Mouse (Mus musculus) forebrain, embryonic 10.5 days (tissue): ENCODE results near the gene Gsta2. TPM values are rescaled to one million over a fixed set of nuclear protein-coding genes. Genes with fewer than 3 reads are reported as not detected.
"Not testable (repeated sequence)": the region's sequence is repeated elsewhere in the genome, so short reads cannot be mapped to it uniquely, and the experiment has no call there.

Source experiments
- DNase-seq: peaks from one replicate; pipeline ENCODE4 v3.0.0-alpha.2; 2017; ENCODE audit warnings: low spot score; ENCODE audit errors: extremely low spot score
- H3K27ac ChIP-seq: fragments of 300-500 bp; sonication (generic); 2 replicates; pipeline ENCODE4 v1.5.1; 2016; ENCODE audit warnings: mild to moderate bottlenecking
- H3K27me3 ChIP-seq: fragments of 300-500 bp; sonication (generic); 2 replicates; pipeline ENCODE4 v1.6.1; 2016; ENCODE audit warnings: mild to moderate bottlenecking; ENCODE audit not compliant: poor library complexity, severe bottlenecking
- H3K36me3 ChIP-seq: fragments of 300-500 bp; sonication (generic); replicated peaks from 2 replicates; pipeline ENCODE4 v1.6.1; 2016; ENCODE audit warnings: mild to moderate bottlenecking, moderate library complexity
- H3K4me1 ChIP-seq: fragments of 300-500 bp; sonication (generic); 2 replicates; pipeline ENCODE4 v1.6.1; 2016
- H3K4me3 ChIP-seq: fragments of 300-500 bp; sonication (generic); 2 replicates; pipeline ENCODE4 v1.5.1; 2016; ENCODE audit warnings: mild to moderate bottlenecking, moderate library complexity
- H3K9me3 ChIP-seq: fragments of 300-500 bp; sonication (generic); 2 replicates; pipeline ENCODE4 v1.6.1; 2016; ENCODE audit warnings: mild to moderate bottlenecking, moderate library complexity
- WGBS: fragments of 180-500 bp; shearing (Covaris S2); methylation state at CpG from one replicate; pipeline ENCODE4 v1.1.7; 2016; 5-methylcytosine and 5-hydroxymethylcytosine counted together
- polyA plus RNA-seq: library from polyadenylated mRNA; unstranded; fragments of >200 nt; fragmentation: Nextera tagmentation; extraction: Ambion mirVana; gene quantifications from 2 replicates; pipeline ENCODE4 v1.2.1, GENCODE M21; 2016

The Gsta2 gene
- polyA plus RNA-seq, 1 experiment from 2014 or later: not detected

DNA sequence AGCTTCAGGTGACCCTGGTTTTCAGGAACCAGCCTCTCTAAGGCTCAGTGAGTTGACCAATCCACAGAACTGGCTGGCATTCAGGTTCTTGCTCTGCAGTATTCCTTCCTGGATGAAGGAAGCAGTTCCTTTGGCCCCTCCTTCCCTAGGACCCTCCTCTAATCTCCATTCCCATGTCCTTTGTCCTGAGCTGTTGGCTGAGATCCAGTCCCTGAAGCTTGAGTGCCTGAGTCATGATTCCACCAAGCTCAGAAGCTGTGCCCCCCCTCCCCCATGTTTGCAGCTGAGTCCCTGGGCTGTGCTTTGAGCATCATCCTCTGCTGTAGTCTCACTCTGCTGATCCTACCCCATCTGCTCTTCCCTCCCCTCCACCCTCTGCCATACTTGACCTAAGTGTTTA lies 18.5 kb downstream of the Gsta2 start:
- H3K27ac ChIP-seq, H3K4me3 ChIP-seq, H3K4me1 ChIP-seq, H3K27me3 ChIP-seq, H3K36me3 ChIP-seq, H3K9me3 ChIP-seq, DNase-seq: not testable (repeated sequence)

DNA sequence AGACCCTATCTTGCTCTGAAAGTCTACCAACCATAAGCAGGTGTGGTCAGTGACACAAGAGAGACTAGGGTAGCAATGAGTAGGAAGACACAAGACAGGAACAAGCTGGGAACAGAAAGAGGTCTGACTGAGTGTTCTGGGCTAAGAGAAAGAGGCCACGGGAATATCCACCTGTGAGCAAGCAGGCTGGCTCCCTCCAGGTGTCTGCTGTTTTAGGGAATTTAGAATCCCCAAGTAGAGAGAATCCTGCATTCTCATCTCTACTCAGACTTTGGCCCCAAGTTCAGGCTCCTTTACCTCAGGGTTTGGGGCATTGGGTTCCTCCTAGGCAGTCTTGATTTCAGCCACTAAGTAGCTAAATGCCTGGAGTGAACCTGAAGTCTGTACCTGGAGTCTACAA lies 28.3 kb downstream of the Gsta2 start, which contains the start of gene Omt2b:
Omt2b (plus strand) TSS at position 301 of the 400 bp plus-strand sequence.
- H3K36me3 ChIP-seq, H3K27me3 ChIP-seq, H3K4me3 ChIP-seq, DNase-seq, H3K27ac ChIP-seq, H3K9me3 ChIP-seq, H3K4me1 ChIP-seq: not testable (repeated sequence)
- WGBS: 71% methylated on average over 1 of the region's 1 CpGs

GRCm38 (mm10) chr9:78319499-78319898 lies 36.1 kb downstream of the Gsta2 start:
- WGBS: 35% methylated on average over 1 of the region's 1 CpGs
- H3K4me3 ChIP-seq: no peak overlapping the region
- no peak for DNase-seq

DNA sequence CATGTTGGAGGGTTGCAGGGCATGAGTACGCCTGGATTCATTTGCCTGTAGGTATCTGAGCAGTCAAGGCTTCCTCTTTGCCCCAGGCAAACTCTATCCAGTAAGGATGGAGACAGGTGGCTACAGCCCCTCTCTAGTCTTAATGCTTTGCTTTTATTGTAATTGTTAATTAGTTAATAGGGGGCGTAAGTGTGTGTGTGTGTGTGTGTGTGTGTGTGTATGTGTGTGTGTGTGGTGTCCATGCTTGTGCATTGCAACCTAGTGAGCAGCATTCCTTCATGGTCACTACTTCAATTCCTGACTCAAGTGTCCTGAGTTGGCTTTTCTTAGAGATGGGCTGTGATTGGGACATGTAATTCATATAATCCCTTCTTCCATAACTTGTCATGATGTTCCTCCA lies 40.9 kb downstream of the Gsta2 start, which contains the start of gene Omt2a:
Omt2a (minus strand) TSS at position 101 of the 400 bp plus-strand sequence.
- Histone ChIP-seq H3K9me3 (no peaks in the 10 kb centered on the region), H3K27me3 (no peaks in the 10 kb centered on the region), H3K4me1 (no peaks in the 10 kb centered on the region), H3K27ac (no peak within 1 kb of the TSS), H3K4me3 (no peak within 1 kb of the TSS), H3K36me3 (no peaks in the 10 kb centered on the region)
- DNase-seq: no peak
- 86% methylated on average over 2 of the region's 2 CpGs for WGBS

More at GRCm38 (mm10) chr9:78319499-78319898, 36.1 kb downstream of the Gsta2 start:
- no peaks in the 10 kb centered on the region for H3K36me3 ChIP-seq
- H3K9me3 ChIP-seq: no peaks in the 10 kb centered on the region
- H3K27ac ChIP-seq: no peak overlapping the region
- H3K4me1 ChIP-seq: no peaks in the 10 kb centered on the region
- H3K27me3 ChIP-seq: no peaks in the 10 kb centered on the region

- not testable (repeated sequence) for H3K4me3 ChIP-seq
- WGBS: 88% methylated on average over 3 of the region's 3 CpGs
These were observed 47.5 kb downstream of the Gsta2 start for GRCm38 (mm10) chr9:78308122-78308521.

DNA sequence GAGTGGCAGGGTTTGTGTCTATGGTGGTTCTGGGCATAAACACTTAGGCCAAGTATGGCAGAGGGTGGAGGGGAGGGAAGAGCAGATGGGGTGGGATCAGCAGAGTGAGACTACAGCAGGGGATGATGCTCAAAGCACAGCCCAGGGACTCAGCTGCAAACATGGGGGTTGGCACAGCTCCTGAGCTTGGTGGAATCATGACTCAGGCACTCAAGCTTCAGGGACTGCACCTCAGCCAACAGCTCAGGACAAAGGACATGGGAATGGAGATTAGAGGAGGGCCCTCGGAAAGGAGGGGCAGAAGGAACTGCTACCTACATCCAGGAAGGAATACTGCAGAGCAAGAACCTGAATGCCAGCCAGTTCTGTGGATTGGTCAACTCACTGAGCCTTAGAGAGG lies 56.4 kb downstream of the Gsta2 start:
- H3K27ac ChIP-seq, H3K4me1 ChIP-seq, H3K9me3 ChIP-seq, H3K36me3 ChIP-seq, DNase-seq, H3K27me3 ChIP-seq, H3K4me3 ChIP-seq: not testable (repeated sequence)
- WGBS: 78% methylated on average over 1 of the region's 1 CpGs

More at GRCm38 (mm10) chr9:78308122-78308521, 47.5 kb downstream of the Gsta2 start:
- H3K27ac ChIP-seq, DNase-seq, H3K4me1 ChIP-seq, H3K36me3 ChIP-seq, H3K9me3 ChIP-seq, H3K27me3 ChIP-seq: not testable (repeated sequence)

- Histone ChIP-seq H3K9me3 (no peaks in the 10 kb centered on the region), H3K27me3 (no peaks in the 10 kb centered on the region), H3K4me1 (no peaks in the 10 kb centered on the region), H3K36me3 (no peaks in the 10 kb centered on the region), H3K27ac (no peak overlapping the region), H3K4me3 (no peak overlapping the region)
- DNase-seq: no peak
- 84% methylated on average over 1 of the region's 1 CpGs for WGBS
These were observed 57.4 kb downstream of the Gsta2 start for GRCm38 (mm10) chr9:78298232-78298631.

GRCm38 (mm10) chr9:78296089-78296488 lies 59.5 kb downstream of the Gsta2 start:
- H3K4me3 ChIP-seq, H3K27me3 ChIP-seq, H3K27ac ChIP-seq, H3K9me3 ChIP-seq, H3K36me3 ChIP-seq, H3K4me1 ChIP-seq: not testable (repeated sequence)
- WGBS: 17% methylated on average over 6 of the region's 6 CpGs
- DNase-seq: peak; percentile 56

- not testable (repeated sequence) for H3K27me3 ChIP-seq, H3K4me3 ChIP-seq, H3K9me3 ChIP-seq, H3K27ac ChIP-seq, H3K4me1 ChIP-seq, DNase-seq, H3K36me3 ChIP-seq
- WGBS: 70% methylated on average over 7 of the region's 7 CpGs
These were observed 60.8 kb downstream of the Gsta2 start for GRCm38 (mm10) chr9:78294781-78295180.

DNA sequence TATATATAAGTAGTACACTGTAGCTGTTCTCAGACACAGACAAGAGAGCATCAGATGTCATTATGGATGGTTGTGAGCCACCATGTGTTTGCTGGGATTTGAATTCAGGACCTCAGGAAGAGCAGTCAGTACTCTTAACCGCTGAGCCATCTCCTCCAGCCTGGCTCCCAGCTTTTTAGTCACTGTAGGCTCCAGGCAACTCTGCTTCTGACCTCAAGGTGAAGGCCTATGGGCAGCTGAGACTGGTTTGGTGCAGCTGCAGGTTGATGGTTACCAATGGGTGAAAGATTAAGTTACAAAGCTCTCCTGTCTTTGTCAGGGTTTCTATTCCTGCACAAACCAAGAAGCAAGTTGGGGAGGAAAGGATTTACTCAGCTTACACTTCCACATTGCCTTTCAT lies 61.9 kb downstream of the Gsta2 start:
- DNase-seq: not testable (repeated sequence)
- 83% methylated on average over 1 of the region's 1 CpGs for WGBS

DNA sequence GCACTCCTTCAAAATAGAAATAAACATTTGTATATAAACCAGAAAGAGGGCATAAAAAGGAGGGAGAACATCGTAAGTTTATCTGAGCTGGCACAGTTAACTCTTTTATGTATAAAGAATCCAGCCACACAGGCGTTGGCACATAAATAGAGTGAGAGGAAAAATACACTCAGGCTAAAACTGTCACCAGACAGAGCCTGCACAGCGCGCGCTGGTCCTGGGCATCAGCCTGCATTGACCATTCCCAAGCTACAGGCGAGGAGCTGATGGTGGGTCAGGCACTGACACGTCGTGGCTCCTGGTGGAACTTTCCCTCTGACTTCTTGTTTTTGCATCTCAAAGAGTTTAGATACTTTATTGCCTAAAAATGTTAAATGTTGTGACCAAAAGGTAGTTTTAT lies 63.1 kb downstream of the Gsta2 start:
- not testable (repeated sequence) for H3K27ac ChIP-seq, DNase-seq, H3K36me3 ChIP-seq, H3K27me3 ChIP-seq, H3K4me3 ChIP-seq, H3K9me3 ChIP-seq, H3K4me1 ChIP-seq
- 90% methylated on average over 8 of the region's 8 CpGs for WGBS

More for the DNA sequence above, 61.9 kb downstream of the Gsta2 start:
- not testable (repeated sequence) for H3K9me3 ChIP-seq, H3K36me3 ChIP-seq, H3K4me1 ChIP-seq, H3K4me3 ChIP-seq, H3K27ac ChIP-seq, H3K27me3 ChIP-seq

GRCm38 (mm10) chr9:78289723-78290122 lies 65.9 kb downstream of the Gsta2 start, which contains the start of gene Gm10639:
Gene Gm10639 (plus strand): TSS chr9:78289923.
- not testable (repeated sequence) for H3K27ac ChIP-seq, H3K4me1 ChIP-seq, H3K9me3 ChIP-seq, DNase-seq, H3K36me3 ChIP-seq, H3K27me3 ChIP-seq, H3K4me3 ChIP-seq
- 79% methylated on average over 3 of the region's 3 CpGs for WGBS

DNA sequence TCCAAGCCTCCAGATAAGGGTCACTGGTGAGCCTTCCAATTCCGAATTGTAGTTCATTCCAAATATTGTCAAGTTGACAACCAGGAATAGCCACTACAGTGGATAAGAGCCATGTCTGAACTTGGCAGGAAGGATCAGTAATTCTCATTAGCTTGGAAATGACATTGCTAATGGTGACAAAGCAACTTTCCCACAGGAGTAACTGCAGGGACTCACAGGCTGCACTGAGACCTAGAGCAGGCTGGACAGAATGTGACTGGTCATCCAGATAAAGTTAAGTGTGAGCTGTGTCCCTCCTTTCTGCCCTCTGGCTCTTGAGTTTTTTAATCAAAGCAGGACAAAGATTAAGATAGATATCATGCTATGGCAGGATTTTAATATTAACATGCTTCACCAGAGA lies 66.5 kb downstream of the Gsta2 start:
- H3K27me3 ChIP-seq, H3K4me1 ChIP-seq, H3K9me3 ChIP-seq, H3K27ac ChIP-seq, H3K4me3 ChIP-seq, DNase-seq, H3K36me3 ChIP-seq: not testable (repeated sequence)
- 91% methylated on average over 1 of the region's 1 CpGs for WGBS

GRCm38 (mm10) chr9:78282002-78282711 lies 73.4 kb downstream of the Gsta2 start:
- H3K4me1 ChIP-seq, H3K27me3 ChIP-seq, H3K36me3 ChIP-seq, H3K4me3 ChIP-seq, H3K9me3 ChIP-seq, H3K27ac ChIP-seq, DNase-seq: not testable (repeated sequence)
- 91% methylated on average over 4 of the region's 4 CpGs for WGBS
